Mouse (Mus musculus) skeletal muscle tissue, adult 2 months (tissue): ENCODE measurements around the gene Cd37.

Experiments
- DNase-seq: peaks from one replicate; pipeline ENCODE4 v3.0.0-alpha.2; 2012; ENCODE audit warnings: low read depth, low spot score

Gene Cd37

GRCm38 (mm10) chr7:45234922-45235571 is 3.9 kb downstream of the Cd37 start:
- DNase-seq: no peak

- no peak for DNase-seq
Observed at GRCm38 (mm10) chr7:45234333-45234841, 4.5 kb downstream of the Cd37 start.

GRCm38 (mm10) chr7:45233580-45234332 is 5.2 kb downstream of the Cd37 start:
- DNase-seq: no peak

- DNase-seq: no peak
Observed at GRCm38 (mm10) chr7:45232716-45233465, 6.0 kb downstream of the Cd37 start.

GRCm38 (mm10) chr7:45231941-45232340 is 7.0 kb downstream of the Cd37 start:
- DNase-seq: no peak

- DNase-seq: no peak
Observed at GRCm38 (mm10) chr7:45231192-45231591, 7.7 kb downstream of the Cd37 start.

GRCm38 (mm10) chr7:45229459-45230203 is 9.3 kb downstream of the Cd37 start:
- DNase-seq: no peak

- no peak for DNase-seq
Observed at GRCm38 (mm10) chr7:45229046-45229445, 9.9 kb downstream of the Cd37 start.

- DNase-seq: no peak
Observed at GRCm38 (mm10) chr7:45228548-45228947, 10.4 kb downstream of the Cd37 start.

- DNase-seq: no peak
Observed at GRCm38 (mm10) chr7:45226421-45226820, 12.5 kb downstream of the Cd37 start.

- no peak for DNase-seq
Observed at GRCm38 (mm10) chr7:45224826-45225225, 14.1 kb downstream of the Cd37 start.

GRCm38 (mm10) chr7:45221680-45222079 is 17.2 kb downstream of the Cd37 start:
- no peak for DNase-seq

- no peak for DNase-seq
Observed at GRCm38 (mm10) chr7:45216442-45217183, 22.3 kb downstream of the Cd37 start.

GRCm38 (mm10) chr7:45215673-45216441 is 23.1 kb downstream of the Cd37 start, which contains the start of gene Tead2:
Gene Tead2 (plus strand): TSS chr7:45215753.
- DNase-seq: no peak

- DNase-seq: no peak
Observed at GRCm38 (mm10) chr7:45213708-45214107, 25.2 kb downstream of the Cd37 start.

GRCm38 (mm10) chr7:45212356-45212755 is 26.6 kb downstream of the Cd37 start:
- DNase-seq: no peak

- DNase-seq: no peak
Observed at GRCm38 (mm10) chr7:45211851-45212251, 27.1 kb downstream of the Cd37 start, which contains the start of gene Dkkl1. Gene Dkkl1 (minus strand): TSS chr7:45212147.

- DNase-seq: no peak
Observed at GRCm38 (mm10) chr7:45211070-45211469, 27.8 kb downstream of the Cd37 start.

- no peak for DNase-seq
Observed at GRCm38 (mm10) chr7:45208260-45208659, 30.7 kb downstream of the Cd37 start.
